Mouse (Mus musculus) ES-CJ7 (cell line): ENCODE measurements around the gene Pik3ap1.
"Not testable (repeated sequence)": the region's sequence is repeated elsewhere in the genome, so short reads cannot be mapped to it uniquely, and the experiment has no call there.

Experiments
- DNase-seq: peaks from one replicate; pipeline ENCODE4 v3.0.0; 2011; ENCODE audit warnings: low read depth, low spot score

The Pik3ap1 gene

GRCm38 (mm10) chr19:41384922-41385508 lies at the start of gene Pik3ap1:
Gene Pik3ap1 (minus strand): TSS chr19:41385102.
- DNase-seq: no peak

- not testable (repeated sequence) for DNase-seq
Measured at GRCm38 (mm10) chr19:41431512-41432164, 46.7 kb upstream of the Pik3ap1 start.

- DNase-seq: not testable (repeated sequence)
Measured at GRCm38 (mm10) chr19:41425927-41426772, 41.2 kb upstream of the Pik3ap1 start.

- DNase-seq: no peak
Measured at GRCm38 (mm10) chr19:41421264-41421663, 36.4 kb upstream of the Pik3ap1 start.

- no peak for DNase-seq
Measured at GRCm38 (mm10) chr19:41418786-41419185, 33.9 kb upstream of the Pik3ap1 start.

GRCm38 (mm10) chr19:41417995-41418394 lies 33.1 kb upstream of the Pik3ap1 start:
- no peak for DNase-seq

GRCm38 (mm10) chr19:41416201-41416600 lies 31.3 kb upstream of the Pik3ap1 start:
- DNase-seq: no peak

GRCm38 (mm10) chr19:41402603-41403002 lies 17.7 kb upstream of the Pik3ap1 start:
- no peak for DNase-seq

- no peak for DNase-seq
Measured at GRCm38 (mm10) chr19:41390856-41391255, 6.0 kb upstream of the Pik3ap1 start.

- DNase-seq: no peak
Measured at GRCm38 (mm10) chr19:41389351-41389750, 4.4 kb upstream of the Pik3ap1 start.

- DNase-seq: no peak
Measured at GRCm38 (mm10) chr19:41388242-41388641, 3.3 kb upstream of the Pik3ap1 start.

GRCm38 (mm10) chr19:41387262-41387661 lies 2.4 kb upstream of the Pik3ap1 start:
- DNase-seq: no peak

GRCm38 (mm10) chr19:41384406-41384851 lies 473 bp downstream of the Pik3ap1 start:
- peak; percentile 40 for DNase-seq

- no peak for DNase-seq
Measured at GRCm38 (mm10) chr19:41382391-41382978, 2.4 kb downstream of the Pik3ap1 start.

GRCm38 (mm10) chr19:41381581-41382239 lies 3.2 kb downstream of the Pik3ap1 start:
- no peak for DNase-seq

GRCm38 (mm10) chr19:41379195-41379594 lies 5.7 kb downstream of the Pik3ap1 start:
- DNase-seq: no peak

- DNase-seq: no peak
Measured at GRCm38 (mm10) chr19:41375791-41376190, 9.1 kb downstream of the Pik3ap1 start.

GRCm38 (mm10) chr19:41375096-41375495 lies 9.8 kb downstream of the Pik3ap1 start:
- no peak for DNase-seq

GRCm38 (mm10) chr19:41374658-41375057 lies 10.2 kb downstream of the Pik3ap1 start:
- no peak for DNase-seq

GRCm38 (mm10) chr19:41372322-41372721 lies 12.6 kb downstream of the Pik3ap1 start:
- DNase-seq: no peak

- DNase-seq: no peak
Measured at GRCm38 (mm10) chr19:41371373-41371772, 13.5 kb downstream of the Pik3ap1 start.
